Mouse (Mus musculus) CH12.LX (cell line): ENCODE data around the gene Cuedc2. TPM values are rescaled to one million over a fixed set of nuclear protein-coding genes. Genes with fewer than 3 reads are reported as not detected.

ENCODE experiments used
- DNase-seq: peaks from one replicate; pipeline ENCODE4 v3.0.0-alpha.2; 2013; ENCODE audit errors: extremely low read depth
- H3K27ac ChIP-seq: 2 replicates; pipeline ENCODE4 v1.5.1; 2012; ENCODE audit warnings: low read depth, mild to moderate bottlenecking, control low read depth, moderate library complexity; ENCODE audit not compliant: insufficient read depth
- H3K27me3 ChIP-seq: replicated peaks from 2 replicates; pipeline ENCODE3; 2012; ENCODE audit warnings: inconsistent platforms
- H3K36me3 ChIP-seq, 2 experiments: replicated peaks in 1 of 2; 2 replicates each; pipeline versions ENCODE3 to v1.6.1; 2012; ENCODE audit warnings: inconsistent platforms in 1 of 2, low read length in 1 of 2, mild to moderate bottlenecking in 1 of 2, mixed read lengths in 1 of 2, moderate library complexity in 1 of 2; ENCODE audit not compliant: control insufficient read depth in 1 of 2, insufficient read depth in 1 of 2
- H3K4me1 ChIP-seq, 2 experiments: 2 replicates each; pipeline ENCODE4 v1.6.1; 2012; ENCODE audit warnings: inconsistent platforms in 1 of 2, moderate library complexity in 1 of 2; ENCODE audit not compliant: insufficient read depth in 2 of 2, control insufficient read depth in 1 of 2
- H3K4me2 ChIP-seq: 2 replicates; pipeline ENCODE4 v1.6.1; 2012; ENCODE audit warnings: low read depth, mild to moderate bottlenecking, control low read depth; ENCODE audit not compliant: poor library complexity, insufficient read depth, severe bottlenecking
- H3K4me3 ChIP-seq, 3 experiments: fragments of 150-350 bp in 1 of 3; sonication (generic) in 1 of 3; replicated peaks in 1 of 3; 2 replicates each; pipeline versions ENCODE3 to v1.5.1; 2011 to 2012; ENCODE audit warnings: low read depth in 2 of 3, low read length in 2 of 3, mild to moderate bottlenecking in 2 of 3, moderate library complexity in 2 of 3, control low read depth in 1 of 3, improper control_type of control experiment in 1 of 3, inconsistent platforms in 1 of 3, mixed read lengths in 1 of 3; ENCODE audit not compliant: poor library complexity in 1 of 3
- H3K79me2 ChIP-seq: replicated peaks from 2 replicates; pipeline ENCODE4 v1.6.1; 2012; ENCODE audit warnings: mild to moderate bottlenecking, moderate library complexity; ENCODE audit not compliant: control insufficient read depth, poor library complexity, insufficient read depth, severe bottlenecking; ENCODE audit errors: extremely low read depth
- H3K9ac ChIP-seq: 2 replicates; pipeline ENCODE4 v1.6.1; 2012; ENCODE audit warnings: low read depth, mild to moderate bottlenecking, control low read depth, moderate library complexity; ENCODE audit not compliant: insufficient read depth
- H3K9me3 ChIP-seq: replicated peaks from 2 replicates; pipeline ENCODE3; 2012; ENCODE audit warnings: low read length, inconsistent platforms, mixed read lengths
- BHLHE40 ChIP-seq: IDR thresholded peaks from 2 replicates; pipeline ENCODE4 v1.6.1; 2011; ENCODE audit warnings: mild to moderate bottlenecking, low read depth, low read length, improper control_type of control experiment
- CHD1 ChIP-seq: IDR thresholded peaks from 2 replicates; pipeline ENCODE4 v1.6.1; 2012; ENCODE audit warnings: low read depth, low read length, improper control_type of control experiment, inconsistent platforms
- CTCF ChIP-seq, 2 experiments: IDR thresholded peaks in 1 of 2; conservative IDR thresholded peaks in 1 of 2; 2 replicates each; pipeline ENCODE4 v1.5.1; 2011 to 2012; ENCODE audit warnings: low read depth in 2 of 2, low read length in 2 of 2, improper control_type of control experiment in 1 of 2, inconsistent platforms in 1 of 2, mild to moderate bottlenecking in 1 of 2, moderate library complexity in 1 of 2
- ELF1 ChIP-seq: IDR thresholded peaks from 2 replicates; pipeline ENCODE4 v1.6.1; 2014; ENCODE audit warnings: low read depth, mild to moderate bottlenecking, inconsistent platforms, low read length, improper control_type of control experiment
- EP300 ChIP-seq: IDR thresholded peaks from 2 replicates; pipeline ENCODE4 v1.6.1; 2011; ENCODE audit warnings: low read length, improper control_type of control experiment
- GABPA ChIP-seq: IDR thresholded peaks from 2 replicates; pipeline ENCODE4 v1.6.1; 2012; ENCODE audit warnings: low read depth, low read length, improper control_type of control experiment, inconsistent platforms; ENCODE audit not compliant: insufficient replicate concordance
- HCFC1 ChIP-seq: IDR thresholded peaks from 2 replicates; pipeline ENCODE4 v1.6.1; 2012; ENCODE audit warnings: low read depth, mild to moderate bottlenecking, inconsistent platforms, low read length, improper control_type of control experiment
- JUN ChIP-seq: IDR thresholded peaks from 2 replicates; pipeline ENCODE4 v1.6.1; 2011; ENCODE audit warnings: low read depth, mild to moderate bottlenecking, low read length, improper control_type of control experiment, moderate library complexity; ENCODE audit not compliant: insufficient read depth
- KAT2A ChIP-seq: IDR thresholded peaks from 2 replicates; pipeline ENCODE4 v1.6.1; 2012; ENCODE audit warnings: low read length, improper control_type of control experiment, inconsistent platforms; ENCODE audit not compliant: insufficient replicate concordance
- MAZ ChIP-seq: IDR thresholded peaks from 2 replicates; pipeline ENCODE4 v1.6.1; 2012; ENCODE audit warnings: low read depth, mild to moderate bottlenecking, inconsistent platforms, low read length, improper control_type of control experiment, moderate library complexity
- MXI1 ChIP-seq: IDR thresholded peaks from 2 replicates; pipeline ENCODE4 v1.6.1; 2011; ENCODE audit warnings: mild to moderate bottlenecking, low read depth, low read length, improper control_type of control experiment
- MYC ChIP-seq: IDR thresholded peaks from 2 replicates; pipeline ENCODE4 v1.6.1; 2011; ENCODE audit warnings: low read depth, mild to moderate bottlenecking, improper control_type of control experiment, low read length
- PAX5 ChIP-seq: IDR thresholded peaks from 2 replicates; pipeline ENCODE4 v1.6.1; 2012; ENCODE audit warnings: low read length, inconsistent platforms, mixed read lengths
- POLR2A ChIP-seq: IDR thresholded peaks from 2 replicates; pipeline ENCODE4 v1.6.1; 2011; ENCODE audit warnings: low read depth, mild to moderate bottlenecking, improper control_type of control experiment, low read length
- POLR2AphosphoS2 ChIP-seq: IDR thresholded peaks from 2 replicates; pipeline ENCODE4 v1.6.1; 2011; ENCODE audit warnings: low read depth, low read length, improper control_type of control experiment
- RCOR1 ChIP-seq: conservative IDR thresholded peaks from 2 replicates; pipeline ENCODE4 v1.6.1; 2012; ENCODE audit warnings: low read depth, mild to moderate bottlenecking, inconsistent platforms, low read length, improper control_type of control experiment
- USF2 ChIP-seq: conservative IDR thresholded peaks from 2 replicates; pipeline ENCODE4 v1.6.1; 2011; ENCODE audit warnings: low read depth, low read length, improper control_type of control experiment
- ZC3H11A ChIP-seq: IDR thresholded peaks from 2 replicates; pipeline ENCODE4 v1.6.1; 2012; ENCODE audit warnings: low read depth, mild to moderate bottlenecking, inconsistent platforms, low read length, improper control_type of control experiment
- ZMIZ1 ChIP-seq: IDR thresholded peaks from 2 replicates; pipeline ENCODE4 v1.6.1; 2012; ENCODE audit warnings: low read depth, mild to moderate bottlenecking, inconsistent platforms, low read length, improper control_type of control experiment
- ZNF384 ChIP-seq: IDR thresholded peaks from 2 replicates; pipeline ENCODE4 v1.6.1; 2012; ENCODE audit warnings: low read depth, low read length, improper control_type of control experiment, inconsistent platforms
- dilution Hi-C: fragments of 300-500 bp; cut with MboI; formaldehyde crosslinking; loops from 2 replicates; pipeline ENCODE4 v1.14.3; 2020; ENCODE audit warnings: low sequenced_read_pairs; ENCODE audit not compliant: extremely low pct_unique_long_range_greater_than_20kb, extremely low pct_ligation_motif_present
- in situ Hi-C: fragments of 300-500 bp; cut with MboI; formaldehyde crosslinking; loops from 3 replicates; pipeline ENCODE4 v1.14.3; 2019; ENCODE audit warnings: low sequenced_read_pairs, low pct_ligation_motif_present, low pct_unique_long_range_greater_than_20kb, mixed read lengths
- polyA plus RNA-seq: library from polyadenylated mRNA; unstranded; fragments of >175 nt; gene quantifications from 2 replicates; pipeline ENCODE4 v1.2.1, GENCODE M21; 2012; ENCODE audit warnings: low read depth; ENCODE audit not compliant: insufficient read length
- total RNA-seq, 2 experiments: library from RNA; depleted of rRNA; stranded (reverse); fragments of 300-350 nt in 1 of 2; fragments of >200 nt in 1 of 2; gene quantifications; 2 replicates each; pipeline ENCODE4 v1.2.3; 2012 to 2014

Gene Cuedc2
- total and polyA plus RNA-seq, 3 experiments: 94.4 to 117 (median 102) TPM

- Histone ChIP-seq H3K27ac (no peak overlapping the region), H3K9me3 (no peaks in the 10 kb centered on the region), H3K4me1 (no peaks in the 10 kb centered on the region), H3K79me2 (no peaks in the 10 kb centered on the region; the same call in none of the 2 replicates), H3K27me3 (no peaks in the 10 kb centered on the region), H3K4me2 (no peak overlapping the region), H3K4me3 (no peak overlapping the region), H3K9ac (no peak overlapping the region), H3K36me3 (peaks cover 76 to 92% of the 10 kb centered on the region in 2 experiments)
- dilution Hi-C loops: no loop called here
- TF ChIP-seq MXI1 (no peak), PAX5 (no peak), ELF1 (no peak), ZNF384 (no peak), RCOR1 (no peak), POLR2A (no peak), JUN (no peak), ZC3H11A (no peak)
- no peak for DNase-seq
- in situ Hi-C loops: no loop called here
Observed at GRCm38 (mm10) chr19:46382275-46382674, 43.8 kb upstream of the Cuedc2 start.

GRCm38 (mm10) chr19:46375891-46376290 is 37.4 kb upstream of the Cuedc2 start:
- DNase-seq: no peak
- no peak overlapping the region for H3K27ac ChIP-seq
- peaks cover 46 to 90% of the 10 kb centered on the region in 2 experiments for H3K36me3 ChIP-seq
- H3K27me3 ChIP-seq: no peaks in the 10 kb centered on the region
- dilution Hi-C loops (no loop called here), in situ Hi-C loops (no loop called here)
- no peaks in the 10 kb centered on the region for H3K79me2 ChIP-seq
- no peak overlapping the region for H3K9ac ChIP-seq
- no peaks in the 10 kb centered on the region for H3K9me3 ChIP-seq
- no peak overlapping the region for H3K4me2 ChIP-seq
- no peak for TF ChIP-seq POLR2A
- no peak for TF ChIP-seq MAZ
- TF ChIP-seq ZNF384: no peak
- no peak for TF ChIP-seq USF2
- no peak for TF ChIP-seq HCFC1
- TF ChIP-seq PAX5: no peak
- no peak for TF ChIP-seq ZMIZ1
- TF ChIP-seq CTCF (conservative IDR thresholded peaks at IDR 0.05 in 1 of 2, IDR thresholded peaks at IDR 0.05 in 1 of 2; ENCODE audit: low read depth in 2 of 2, low read length in 2 of 2): no peak
- TF ChIP-seq GABPA: no peak
- no peak for TF ChIP-seq POLR2AphosphoS2
- TF ChIP-seq CHD1: no peak
- TF ChIP-seq MYC: no peak
- TF ChIP-seq ZC3H11A: no peak
- no peak for TF ChIP-seq EP300
- TF ChIP-seq JUN: no peak
- no peak for TF ChIP-seq KAT2A
- no peak for TF ChIP-seq RCOR1
- TF ChIP-seq BHLHE40: no peak
- TF ChIP-seq, all 38 proteins: peak for 0
- no peak overlapping the region for H3K4me3 ChIP-seq
- 0 out of 4 replicates have a peak, but pooled peaks cover 0 to 4% of the 10 kb centered on the region in 2 experiments for H3K4me1 ChIP-seq
